Mouse (Mus musculus): ENCODE measurements around the gene Itgb1. TPM values are rescaled to one million over a fixed set of nuclear protein-coding genes. Genes with fewer than 3 reads are reported as not detected.

Itgb1 gene
- polyA plus RNA-seq (2014; fragmentation: Illumina TruSeq; extraction: RNeasy Lipid Tissue Mini Kit (QIAGEN cat#74804); ENCODE audit: low read depth, low replicate concordance), result 189 TPM

GRCm38 (mm10) chr8:128685507-128686428 is at the start of gene Itgb1:
TSS of gene Itgb1 (plus strand) at chr8:128685654.

Other genes with a start within 250 kb of the Itgb1 start
- gene Gm3952, start 113.0 kb downstream of the Itgb1 start, polyA plus RNA-seq (2014; fragmentation: Illumina TruSeq; extraction: RNeasy Lipid Tissue Mini Kit (QIAGEN cat#74804); ENCODE audit: low read depth, low replicate concordance), result not detected